Mouse (Mus musculus) kidney, embryonic 15.5 days (tissue): ENCODE data around the gene Ufc1. TPM values are rescaled to one million over a fixed set of nuclear protein-coding genes. Genes with fewer than 3 reads are reported as not detected.
"Not testable (repeated sequence)": the region's sequence is repeated elsewhere in the genome, so short reads cannot be mapped to it uniquely, and the experiment has no call there.

ENCODE experiments used
- ATAC-seq: fragments of 200-750 bp; cut with Nextera tagmentation; replicated peaks from 2 replicates; pipeline ENCODE4 v1.8.0; 2017; ENCODE audit warnings: moderate TSS enrichment; ENCODE audit not compliant: low FRiP score
- H3K27ac ChIP-seq: fragments of 300-500 bp; sonication (generic); 2 replicates; pipeline ENCODE4 v1.5.1; 2015; ENCODE audit warnings: mild to moderate bottlenecking, inconsistent platforms
- H3K27me3 ChIP-seq: fragments of 300-500 bp; sonication (generic); 2 replicates; pipeline ENCODE4 v1.6.1; 2015; ENCODE audit warnings: inconsistent platforms
- H3K36me3 ChIP-seq: fragments of 300-500 bp; sonication (generic); 2 replicates; pipeline ENCODE4 v1.6.1; 2015; ENCODE audit warnings: inconsistent platforms
- H3K4me1 ChIP-seq: fragments of 300-500 bp; sonication (generic); 2 replicates; pipeline ENCODE4 v1.6.1; 2015; ENCODE audit warnings: inconsistent platforms
- H3K4me2 ChIP-seq: fragments of 300-500 bp; sonication (generic); 2 replicates; pipeline ENCODE4 v1.6.1; 2015; ENCODE audit warnings: moderate library complexity, mild to moderate bottlenecking, inconsistent platforms
- H3K4me3 ChIP-seq: fragments of 300-500 bp; sonication (generic); replicated peaks from 2 replicates; pipeline ENCODE4 v1.5.1; 2015; ENCODE audit warnings: mild to moderate bottlenecking, inconsistent platforms
- H3K9ac ChIP-seq: fragments of 300-500 bp; sonication (generic); 2 replicates; pipeline ENCODE4 v1.6.1; 2015; ENCODE audit warnings: mild to moderate bottlenecking, inconsistent platforms
- H3K9me3 ChIP-seq: fragments of 300-500 bp; sonication (generic); replicated peaks from 2 replicates; pipeline ENCODE4 v1.6.1; 2016; ENCODE audit warnings: inconsistent platforms
- WGBS: fragments of 180-500 bp; shearing (Covaris S2); methylation state at CpG from one replicate; pipeline ENCODE4 v1.1.7; 2015; ENCODE audit warnings: mixed read lengths; 5-methylcytosine and 5-hydroxymethylcytosine counted together
- polyA plus RNA-seq: library from polyadenylated mRNA; unstranded; fragments of >200 nt; fragmentation: Nextera tagmentation; extraction: Ambion mirVana; gene quantifications from 2 replicates; pipeline ENCODE4 v1.2.1, GENCODE M21; 2015

Gene Ufc1
- polyA plus RNA-seq, 1 experiment from 2014 or later: 106 TPM

- Histone ChIP-seq H3K4me1 (peaks cover 68% of the 10 kb centered on the region), H3K9me3 (no peaks in the 10 kb centered on the region), H3K36me3 (peaks cover 24% of the 10 kb centered on the region), H3K9ac (peak within 1 kb of the TSS; percentile 48), H3K4me3 (peak within 1 kb of the TSS; percentile 46), H3K27ac (peak within 1 kb of the TSS; percentile 91), H3K4me2 (peak within 1 kb of the TSS; percentile 73), H3K27me3 (no peaks in the 10 kb centered on the region)
- WGBS: 9% methylated on average over 26 of the region's 26 CpGs
- ATAC-seq: 0 out of 2 replicates have a peak, but pooled peaks have one; percentile 2
Observed at GRCm38 (mm10) chr1:171250680-171251593, 43.9 kb downstream of the Ufc1 start, which contains the start of gene Ndufs2. Ndufs2 (minus strand) TSS chr1:171251388.

- peaks cover 74% of the 10 kb centered on the region for H3K4me1 ChIP-seq
- ATAC-seq: 0 out of 2 replicates have a peak, but pooled peaks have one; percentile 12
- 17% methylated on average over 5 of the region's 5 CpGs for WGBS
Observed at GRCm38 (mm10) chr1:171249913-171250600, 44.8 kb downstream of the Ufc1 start, which contains the start of gene Adamts4. Adamts4 (plus strand) TSS chr1:171250421.

GRCm38 (mm10) chr1:171248386-171249226 lies 46.2 kb downstream of the Ufc1 start:
- no peaks in the 10 kb centered on the region for H3K9me3 ChIP-seq
- no peak for ATAC-seq
- H3K4me2 ChIP-seq: peak overlapping the region; percentile 80
- no peak overlapping the region for H3K4me3 ChIP-seq
- no peaks in the 10 kb centered on the region for H3K27me3 ChIP-seq
- peaks cover 23% of the 10 kb centered on the region for H3K36me3 ChIP-seq
- WGBS: 36% methylated on average over 3 of the region's 3 CpGs
- H3K27ac ChIP-seq: peak overlapping the region; percentile 91
- peaks cover 74% of the 10 kb centered on the region for H3K4me1 ChIP-seq
- no peak overlapping the region for H3K9ac ChIP-seq

More at GRCm38 (mm10) chr1:171249913-171250600, 44.8 kb downstream of the Ufc1 start, which contains the start of gene Adamts4:
- H3K27me3 ChIP-seq: no peaks in the 10 kb centered on the region
- no peaks in the 10 kb centered on the region for H3K9me3 ChIP-seq
- peak within 1 kb of the TSS; percentile 91 for H3K27ac ChIP-seq
- H3K4me2 ChIP-seq: peak within 1 kb of the TSS; percentile 73
- H3K36me3 ChIP-seq: peaks cover 23% of the 10 kb centered on the region
- peak within 1 kb of the TSS; percentile 48 for H3K9ac ChIP-seq
- H3K4me3 ChIP-seq: peak within 1 kb of the TSS; percentile 46

GRCm38 (mm10) chr1:171247916-171248315 lies 46.9 kb downstream of the Ufc1 start:
- H3K36me3 ChIP-seq: peaks cover 26% of the 10 kb centered on the region
- peak overlapping the region; percentile 35; the same call in 1 of the 2 replicates for H3K9ac ChIP-seq
- peak overlapping the region; percentile 80 for H3K4me2 ChIP-seq
- H3K27me3 ChIP-seq: no peaks in the 10 kb centered on the region
- H3K9me3 ChIP-seq: no peaks in the 10 kb centered on the region
- H3K27ac ChIP-seq: peak overlapping the region; percentile 91
- 18% methylated on average over 4 of the region's 4 CpGs for WGBS
- H3K4me1 ChIP-seq: peaks cover 69% of the 10 kb centered on the region
- no peak for ATAC-seq
- peak overlapping the region; percentile 69 for H3K4me3 ChIP-seq

- Histone ChIP-seq H3K27ac (peak overlapping the region; percentile 91), H3K4me1 (peaks cover 64% of the 10 kb centered on the region), H3K4me2 (peak overlapping the region; percentile 80), H3K9me3 (no peaks in the 10 kb centered on the region), H3K4me3 (peak overlapping the region; percentile 69), H3K9ac (peak overlapping the region; percentile 35), H3K36me3 (peaks cover 31% of the 10 kb centered on the region), H3K27me3 (no peaks in the 10 kb centered on the region)
- ATAC-seq: 0 out of 2 replicates have a peak, but pooled peaks have one; percentile 2
- WGBS: 6% methylated on average over 13 of the region's 13 CpGs
Observed at GRCm38 (mm10) chr1:171247453-171247841, 47.4 kb downstream of the Ufc1 start.

GRCm38 (mm10) chr1:171246709-171247452 lies 47.9 kb downstream of the Ufc1 start:
- Histone ChIP-seq H3K4me3 (peak overlapping the region; percentile 69), H3K9me3 (no peaks in the 10 kb centered on the region), H3K4me1 (peaks cover 59% of the 10 kb centered on the region), H3K4me2 (peak overlapping the region; percentile 80), H3K27me3 (no peaks in the 10 kb centered on the region), H3K36me3 (peaks cover 36% of the 10 kb centered on the region), H3K27ac (peak overlapping the region; percentile 91), H3K9ac (peak overlapping the region; percentile 77)
- ATAC-seq: peak; percentile 90
- under 1% methylated on average over 41 of the region's 41 CpGs for WGBS

GRCm38 (mm10) chr1:171245353-171245752 lies 49.5 kb downstream of the Ufc1 start:
- 91% methylated on average over 8 of the region's 8 CpGs for WGBS
- 0 out of 2 replicates have a peak overlapping the region, but pooled peaks have one; percentile 69 for H3K4me3 ChIP-seq
- peak overlapping the region; percentile 80; the same call in 1 of the 2 replicates for H3K4me2 ChIP-seq
- H3K36me3 ChIP-seq: peaks cover 52% of the 10 kb centered on the region
- H3K9me3 ChIP-seq: no peaks in the 10 kb centered on the region
- no peak for ATAC-seq
- peaks cover 53% of the 10 kb centered on the region for H3K4me1 ChIP-seq
- no peak overlapping the region for H3K9ac ChIP-seq
- no peaks in the 10 kb centered on the region for H3K27me3 ChIP-seq
- H3K27ac ChIP-seq: no peak overlapping the region

- 84% methylated on average over 12 of the region's 12 CpGs for WGBS
- not testable (repeated sequence) for H3K27me3 ChIP-seq, H3K4me2 ChIP-seq, ATAC-seq, H3K9ac ChIP-seq, H3K9me3 ChIP-seq, H3K4me3 ChIP-seq, H3K27ac ChIP-seq
- Histone ChIP-seq H3K4me1 (peaks cover 27% of the 10 kb centered on the region), H3K36me3 (peaks cover 86% of the 10 kb centered on the region)
Observed at GRCm38 (mm10) chr1:171241952-171242351, 52.9 kb downstream of the Ufc1 start.

GRCm38 (mm10) chr1:171240911-171241310 lies 53.9 kb downstream of the Ufc1 start:
- Histone ChIP-seq H3K36me3 (peaks cover 96% of the 10 kb centered on the region), H3K4me1 (peaks cover 21% of the 10 kb centered on the region), H3K27ac (no peak overlapping the region), H3K27me3 (no peaks in the 10 kb centered on the region), H3K4me2 (no peak overlapping the region), H3K9me3 (no peaks in the 10 kb centered on the region), H3K9ac (0 out of 2 replicates have a peak overlapping the region, but pooled peaks have one; percentile 2), H3K4me3 (no peak overlapping the region)
- WGBS: 82% methylated on average over 10 of the region's 10 CpGs
- no peak for ATAC-seq

- H3K4me2 ChIP-seq: no peak overlapping the region
- peaks cover 98% of the 10 kb centered on the region for H3K36me3 ChIP-seq
- no peaks in the 10 kb centered on the region for H3K27me3 ChIP-seq
- H3K9me3 ChIP-seq: no peaks in the 10 kb centered on the region
- 59% methylated on average over 15 of the region's 15 CpGs for WGBS
- H3K9ac ChIP-seq: no peak overlapping the region
- no peak overlapping the region for H3K4me3 ChIP-seq
- 0 out of 2 replicates have a peak overlapping the region, but pooled peaks have one; percentile 24 for H3K27ac ChIP-seq
- ATAC-seq: 0 out of 2 replicates have a peak, but pooled peaks have one; percentile 34
- peaks cover 15% of the 10 kb centered on the region; the same call in 1 of the 2 replicates for H3K4me1 ChIP-seq
Observed at GRCm38 (mm10) chr1:171239992-171240744, 54.7 kb downstream of the Ufc1 start.
